Mouse (Mus musculus) heart, adult 8-10 months (tissue): ENCODE data around the gene 1110051M20Rik. TPM values are rescaled to one million over a fixed set of nuclear protein-coding genes. Genes with fewer than 3 reads are reported as not detected.

ENCODE experiments used
- DNase-seq: peaks from one replicate; pipeline ENCODE4 v3.0.0; 2022; ENCODE audit warnings: low spot score
- total RNA-seq, 4 experiments: library from RNA; stranded (reverse); gene quantifications; 2 replicates each; pipeline ENCODE4 v1.2.4; 2022

1110051M20Rik gene
- total RNA-seq, 4 experiments from 2014 or later = 9.1 to 14.9 (median 13.8) TPM

- no peak for DNase-seq
Measured at GRCm38 (mm10) chr2:91457656-91458251, 13.2 kb upstream of the 1110051M20Rik start.

DNA sequence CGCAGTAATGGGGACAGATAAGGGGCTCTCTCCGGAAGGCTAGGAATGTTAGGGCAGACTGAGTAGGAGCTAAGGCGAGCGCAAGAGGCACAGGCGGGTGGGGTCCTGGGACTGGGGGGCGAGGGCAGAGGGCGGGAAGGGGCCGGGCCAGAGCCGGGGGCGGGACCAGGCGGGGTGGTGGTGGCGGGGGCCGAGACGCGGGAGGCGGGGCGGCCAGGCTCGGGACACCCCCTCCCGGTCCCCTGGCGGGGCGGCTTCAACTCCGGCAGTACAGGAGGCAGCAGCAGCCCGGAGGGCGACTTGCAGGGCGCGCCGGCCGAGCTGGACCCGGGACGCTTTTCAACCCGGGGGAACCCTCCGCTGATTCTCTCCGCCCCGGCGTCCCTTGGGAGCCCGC lies 12.8 kb upstream of the 1110051M20Rik start, which contains the start of gene Lrp4:
Gene Lrp4, plus strand, starts transcription at position 253 of the 397 bp plus-strand sequence.
- peak; percentile 38 for DNase-seq

DNA sequence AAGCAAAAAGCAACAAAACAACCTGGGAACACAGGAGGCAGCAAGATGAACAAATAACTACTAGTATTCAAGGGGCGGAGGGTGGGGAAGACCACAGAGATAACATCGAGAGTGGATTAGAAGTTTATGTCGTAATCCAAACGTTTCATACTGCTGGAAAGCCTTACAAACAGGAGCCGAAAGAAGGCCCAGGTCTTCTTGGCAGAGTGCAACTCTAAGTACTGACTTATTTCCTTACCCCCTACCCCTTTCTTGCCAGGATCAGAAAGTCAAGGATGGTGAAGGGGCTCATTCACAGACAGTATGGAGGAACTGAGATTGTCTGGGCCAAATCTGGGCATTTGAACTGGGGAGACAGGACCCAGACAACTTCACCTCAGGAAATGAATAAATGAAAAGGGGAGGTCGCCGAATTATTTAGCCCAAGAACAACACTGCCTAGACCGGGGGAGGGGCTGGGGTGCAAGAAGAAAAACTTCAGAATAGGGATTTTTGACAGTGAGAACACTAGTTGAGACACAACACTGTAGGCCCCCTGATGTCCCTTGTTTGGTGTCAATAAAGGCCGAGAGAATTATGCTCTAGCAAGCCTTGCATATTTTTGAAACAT lies 12.1 kb upstream of the 1110051M20Rik start:
- DNase-seq = no peak

GRCm38 (mm10) chr2:91455826-91456225 lies 11.3 kb upstream of the 1110051M20Rik start:
- peak; percentile 45 for DNase-seq

- no peak for DNase-seq
Measured at GRCm38 (mm10) chr2:91454434-91454833, 9.9 kb upstream of the 1110051M20Rik start.

GRCm38 (mm10) chr2:91453231-91454075 lies 8.9 kb upstream of the 1110051M20Rik start:
- no peak for DNase-seq

DNA sequence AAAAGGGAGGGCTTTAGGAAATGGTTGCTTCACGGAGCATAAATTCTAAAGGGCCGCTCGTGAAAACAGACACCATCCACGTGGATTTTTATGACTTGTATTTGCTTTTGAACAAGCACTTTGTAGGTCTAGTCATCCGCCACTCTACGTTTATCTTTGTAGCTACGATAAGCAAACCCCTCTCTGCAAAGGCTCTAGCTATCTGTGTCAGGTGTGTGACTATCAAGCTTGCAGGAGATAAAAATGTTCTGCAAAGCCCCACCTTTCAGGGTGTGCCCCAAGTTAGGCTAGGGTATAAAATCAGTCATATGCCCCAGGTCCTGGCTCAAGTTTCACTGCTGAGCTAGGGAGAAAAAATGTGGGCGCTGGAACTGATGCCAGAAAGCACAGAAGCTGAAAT lies 8.2 kb upstream of the 1110051M20Rik start:
- no peak for DNase-seq

DNA sequence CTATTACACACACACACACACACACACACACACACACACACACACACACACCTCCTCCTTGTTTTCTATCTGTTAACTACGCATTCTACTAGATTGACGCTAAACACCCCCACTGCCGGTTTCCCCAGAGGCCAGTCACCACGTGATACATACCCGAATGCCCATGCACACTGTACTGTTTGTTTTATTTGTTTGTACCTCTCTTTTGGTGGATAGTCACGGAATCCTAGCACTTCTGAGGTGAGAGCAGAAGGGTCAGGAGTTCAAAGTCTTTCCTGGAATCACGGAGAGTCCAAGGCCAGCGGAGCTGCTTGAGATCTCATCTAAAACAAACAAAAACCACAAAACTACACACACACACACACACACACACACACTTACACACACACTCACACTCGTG lies 5.8 kb upstream of the 1110051M20Rik start:
- no peak for DNase-seq

DNA sequence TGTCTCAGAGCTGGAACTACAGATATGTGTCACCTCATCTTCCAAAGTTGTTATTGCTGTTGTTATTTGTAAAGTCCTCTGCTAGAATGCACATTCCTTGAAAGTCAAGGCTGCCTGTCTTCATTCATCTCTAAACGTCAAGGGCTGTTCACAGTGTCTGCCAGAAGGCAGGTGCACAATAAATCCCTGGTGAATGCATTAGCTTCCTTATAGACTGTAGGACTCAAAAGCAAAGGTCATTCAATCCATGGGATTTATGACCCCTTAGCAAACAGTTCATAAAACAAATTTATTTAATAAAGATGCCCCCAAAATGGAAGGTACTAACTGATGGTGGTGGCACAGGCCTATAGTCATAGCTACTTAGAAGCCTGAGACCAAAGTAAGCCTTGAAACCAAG lies 5.2 kb upstream of the 1110051M20Rik start:
- no peak for DNase-seq

DNA sequence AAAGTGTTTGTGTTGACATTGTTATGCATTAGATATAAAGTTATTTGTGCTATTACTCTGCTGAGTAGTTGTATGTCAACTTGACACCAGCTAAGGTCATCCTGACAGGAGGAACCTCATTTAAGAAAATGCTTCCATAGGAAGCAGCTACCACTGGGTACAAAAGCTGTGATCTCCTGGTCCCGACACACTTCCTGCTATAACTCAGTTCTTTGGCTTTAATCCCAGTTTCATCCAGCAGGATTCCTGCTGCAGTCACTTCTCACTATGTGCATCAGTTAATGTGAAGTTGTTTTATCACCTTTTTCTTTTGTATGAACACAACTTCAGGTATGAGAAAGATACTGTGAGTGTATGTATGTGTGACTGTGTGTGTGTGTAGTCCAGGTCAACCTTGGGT lies 2.3 kb downstream of the 1110051M20Rik start:
- DNase-seq = no peak

GRCm38 (mm10) chr2:91441715-91442114 lies 2.8 kb downstream of the 1110051M20Rik start:
- DNase-seq = no peak

DNA sequence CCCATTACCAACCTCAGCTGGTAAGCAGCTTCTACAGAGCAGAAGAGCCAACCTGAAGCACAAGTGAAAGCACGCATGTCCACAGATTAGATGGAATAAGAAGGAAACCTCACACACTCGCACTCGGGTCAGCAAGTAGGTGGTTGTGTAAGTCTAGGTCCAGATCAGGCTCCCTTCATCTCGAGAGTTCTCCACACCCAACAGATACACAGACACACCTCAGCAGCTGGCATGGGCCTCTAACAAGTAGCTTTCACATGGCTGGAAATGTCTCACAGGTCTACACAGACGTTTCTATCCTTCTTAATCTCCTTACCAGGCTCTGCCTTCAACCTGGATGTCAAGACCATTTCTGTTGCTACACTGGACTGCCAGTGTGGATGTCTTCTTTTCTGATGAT lies 3.8 kb downstream of the 1110051M20Rik start:
- DNase-seq = no peak

DNA sequence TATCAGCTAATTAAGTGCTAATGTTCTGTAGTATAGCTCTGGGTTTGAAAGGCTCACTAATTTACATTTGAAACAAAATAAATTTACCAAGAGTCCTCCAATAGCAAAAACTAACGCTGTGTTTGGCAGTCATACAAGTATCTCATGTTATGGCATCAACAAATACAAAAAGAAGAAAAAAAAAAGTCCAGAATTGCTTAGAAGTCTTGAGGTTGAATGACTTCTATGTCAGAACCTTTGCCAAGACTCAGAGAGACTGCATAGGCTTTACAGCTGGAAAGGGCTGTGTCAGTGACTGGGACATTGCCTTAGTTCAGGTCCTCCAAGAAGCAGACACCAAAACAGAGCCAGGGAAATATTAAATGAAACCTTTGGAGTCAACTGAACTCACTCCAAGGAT lies 4.6 kb downstream of the 1110051M20Rik start:
- no peak for DNase-seq

GRCm38 (mm10) chr2:91439271-91439670 lies 5.2 kb downstream of the 1110051M20Rik start:
- no peak for DNase-seq

GRCm38 (mm10) chr2:91437116-91437815 lies 7.2 kb downstream of the 1110051M20Rik start:
- no peak for DNase-seq

- DNase-seq = no peak
Measured at GRCm38 (mm10) chr2:91436713-91437112, 7.8 kb downstream of the 1110051M20Rik start.

DNA sequence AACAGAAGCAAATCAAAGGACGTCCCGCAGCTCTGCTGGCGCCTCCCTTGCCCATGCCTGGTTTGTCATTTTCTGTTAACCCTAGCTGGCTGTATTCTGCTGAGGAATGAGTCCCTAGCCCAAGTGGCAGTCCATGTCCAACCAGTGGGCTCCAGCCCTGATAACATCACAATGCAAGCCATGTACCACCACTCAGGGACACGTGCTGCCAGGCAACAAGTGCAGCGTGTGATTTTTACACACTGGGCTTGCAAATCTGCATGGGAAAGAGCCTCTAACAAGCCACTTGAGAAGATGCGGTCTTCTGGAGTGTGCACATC lies 13.9 kb downstream of the 1110051M20Rik start:
- no peak for DNase-seq

DNA sequence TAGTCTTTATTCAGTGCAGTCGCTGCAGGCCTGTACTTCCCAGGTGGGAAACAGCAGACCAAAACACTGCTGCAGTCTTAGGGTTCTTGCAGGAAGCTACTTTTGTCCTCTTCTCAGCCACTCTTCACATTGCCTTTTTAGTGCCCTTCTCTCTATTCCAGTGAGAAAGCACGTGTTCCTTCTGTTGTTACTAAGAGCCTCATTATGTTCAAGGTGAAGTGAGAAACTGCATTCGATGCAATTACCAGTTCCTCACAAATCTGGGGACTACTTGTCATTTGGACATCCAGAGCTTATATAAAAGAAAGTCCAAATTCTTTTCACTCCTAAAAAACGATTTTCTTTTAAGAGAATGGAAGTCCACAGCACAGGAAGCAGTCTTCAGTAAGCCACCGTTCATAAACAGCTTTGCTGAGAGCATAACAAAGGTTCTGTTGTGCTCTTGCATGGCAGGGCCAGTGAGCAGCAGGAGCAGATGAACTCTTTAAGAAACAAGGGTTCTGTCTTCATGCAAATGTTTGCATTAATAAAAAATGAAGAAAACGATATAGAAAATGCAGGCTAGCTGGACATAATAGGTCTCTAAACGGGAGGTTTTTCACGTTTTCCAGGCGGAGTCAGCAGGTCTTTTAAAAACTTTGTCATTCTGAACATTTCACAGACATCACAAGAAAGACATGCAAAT lies 14.4 kb downstream of the 1110051M20Rik start:
- no peak for DNase-seq

- DNase-seq = no peak
Measured at GRCm38 (mm10) chr2:91429146-91429545, 15.4 kb downstream of the 1110051M20Rik start.

- DNase-seq = no peak
Measured at GRCm38 (mm10) chr2:91426321-91426720, 18.2 kb downstream of the 1110051M20Rik start.

- no peak for DNase-seq
Measured at GRCm38 (mm10) chr2:91424061-91424720, 20.3 kb downstream of the 1110051M20Rik start.
